Mouse (Mus musculus) stomach, postnatal 0 days (tissue): ENCODE measurements around the gene Crybg1.

ENCODE experiments used
- CTCF ChIP-seq: IDR thresholded peaks from 2 replicates; pipeline ENCODE4 v1.5.1; 2016; ENCODE audit warnings: antibody characterized with exemption, low read depth, mild to moderate bottlenecking, moderate library complexity
- EP300 ChIP-seq: optimal IDR thresholded peaks from 2 replicates; pipeline ENCODE3; 2016; ENCODE audit warnings: antibody characterized with exemption

GRCm38 (mm10) chr10:44026105-44026504, 122.5 kb downstream of the Crybg1 start:
- TF ChIP-seq CTCF (no peak), EP300 (no peak)
